Comparison of ENCODE assay signal across 14 mouse cellular contexts in genomic region chr2:4232335-4232734, GRCm38 (mm10).
DNase-seq lines count a peak whose midpoint lies in the region; ATAC-seq lines count a peak whose summit lies in the region.
"Had no signal": no experiment of that assay in that cellular context is flagged by ENCODE, and none has a peak within 500 bp of the region (broad histone marks: within the 10 kb centered on the region; RNA-seq: fewer than 3 reads in every experiment).

No protein-coding gene starts in this region.

- no peaks in the 10 kb centered on the region for H3K36me3 ChIP-seq in heart, embryonic 16.5 days (ENCODE audit: control insufficient read depth, insufficient read depth)
- H3K36me3 ChIP-seq in forebrain, embryonic 12.5 days (replicated peaks): no peaks in the 10 kb centered on the region
- no peaks in the 10 kb centered on the region for H3K36me3 ChIP-seq in hindbrain, embryonic 10.5 days
- H3K36me3 ChIP-seq in midbrain, embryonic 14.5 days (ENCODE audit: control insufficient read depth, insufficient read depth, low read length): no peaks in the 10 kb centered on the region
- H3K36me3 ChIP-seq: limb, embryonic 15.5 days; lung, embryonic 15.5 days had no signal

- no peak overlapping the region for H3K4me3 ChIP-seq in heart, embryonic 16.5 days (ENCODE audit: low read length)
- H3K4me3 ChIP-seq in forebrain, embryonic 12.5 days (replicated peaks): no peak overlapping the region
- H3K4me3 ChIP-seq in hindbrain, embryonic 10.5 days: no peak overlapping the region
- no peak overlapping the region for H3K4me3 ChIP-seq in midbrain, embryonic 14.5 days (replicated peaks; ENCODE audit: low read depth, low read length)
- H3K4me3 ChIP-seq: left cerebral cortex, adult 2 months; limb, embryonic 15.5 days; lung, embryonic 15.5 days; megakaryocyte, embryonic 14.5 days had no signal

- no peak overlapping the region for H3K27ac ChIP-seq in heart, embryonic 16.5 days (ENCODE audit: low read length)
- peak overlapping the region; percentile 73; the same call in 1 of the 2 replicates for H3K27ac ChIP-seq in forebrain, embryonic 12.5 days
- H3K27ac ChIP-seq in hindbrain, embryonic 10.5 days: peak overlapping the region; percentile 85
- peak overlapping the region; percentile 77; the same call in 1 of the 2 replicates for H3K27ac ChIP-seq in midbrain, embryonic 14.5 days (replicated peaks; ENCODE audit: low read depth, low read length)
- H3K27ac ChIP-seq: left cerebral cortex, adult 2 months; limb, embryonic 15.5 days; lung, embryonic 15.5 days had no signal

- H3K9me3 ChIP-seq in heart, embryonic 16.5 days (replicated peaks; ENCODE audit: control insufficient read depth, low read length): no peaks in the 10 kb centered on the region
- no peaks in the 10 kb centered on the region for H3K9me3 ChIP-seq in forebrain, embryonic 12.5 days
- H3K9me3 ChIP-seq in hindbrain, embryonic 10.5 days: no peaks in the 10 kb centered on the region
- no peaks in the 10 kb centered on the region for H3K9me3 ChIP-seq in midbrain, embryonic 14.5 days (ENCODE audit: control insufficient read depth, low read length)
- H3K9me3 ChIP-seq: limb, embryonic 15.5 days; lung, embryonic 15.5 days; megakaryocyte, embryonic 14.5 days had no signal

- intact Hi-C loops in heart, postnatal 10 days (cut with DNase I): no loop called here

- DNase-seq in heart, postnatal 10 days: no peak
- DNase-seq in hindbrain, embryonic 10.5 days (ENCODE audit: low spot score): no peak
- DNase-seq in midbrain, embryonic 14.5 days: no peak
- DNase-seq in testis, postnatal 10 days (ENCODE audit: low spot score): no peak
- DNase-seq in kidney, adult 11 months: no peak
- DNase-seq in lung, adult 18-20 months: no peak
- DNase-seq: cerebellum, adult 9-10 months had no signal

- 45% methylated on average over 3 of the region's 3 CpGs for WGBS in heart, embryonic 16.5 days
- 28% methylated on average over 3 of the region's 3 CpGs for WGBS in forebrain, embryonic 12.5 days
- 50% methylated on average over 3 of the region's 3 CpGs for WGBS in hindbrain, embryonic 10.5 days
- WGBS in midbrain, embryonic 14.5 days: 24% methylated on average over 3 of the region's 3 CpGs

- H3K27me3 ChIP-seq in heart, embryonic 16.5 days (ENCODE audit: control insufficient read depth, insufficient read depth, low read length): no peaks in the 10 kb centered on the region
- peaks cover 19% of the 10 kb centered on the region for H3K27me3 ChIP-seq in forebrain, embryonic 12.5 days
- H3K27me3 ChIP-seq in hindbrain, embryonic 10.5 days (ENCODE audit: insufficient read depth, poor library complexity, severe bottlenecking): no peaks in the 10 kb centered on the region; the same call in 1 of the 2 replicates
- no peaks in the 10 kb centered on the region for H3K27me3 ChIP-seq in midbrain, embryonic 14.5 days (ENCODE audit: control insufficient read depth, insufficient read depth, low read length)
- H3K27me3 ChIP-seq: limb, embryonic 15.5 days; lung, embryonic 15.5 days had no signal

- ATAC-seq in heart, embryonic 16.5 days (replicated peaks; ENCODE audit: extremely low read depth, insufficient read depth, low FRiP score): no peak
- peak; percentile 27; the same call in 1 of the 2 replicates for ATAC-seq in forebrain, embryonic 12.5 days (ENCODE audit: low FRiP score)
- ATAC-seq in midbrain, embryonic 14.5 days (ENCODE audit: low FRiP score, low TSS enrichment): peak; percentile 10; the same call in 1 of the 2 replicates
- ATAC-seq: inflammation-experienced regulatory T-cells, adult 6 months had no signal

- peak overlapping the region; percentile 50; the same call in 1 of the 2 replicates for H3K4me2 ChIP-seq in heart, embryonic 16.5 days (ENCODE audit: low read depth, low read length)
- H3K4me2 ChIP-seq in forebrain, embryonic 12.5 days: peak overlapping the region; percentile 47
- H3K4me2 ChIP-seq in midbrain, embryonic 14.5 days (ENCODE audit: low read length): peak overlapping the region; percentile 43
- H3K4me2 ChIP-seq: limb, embryonic 15.5 days had no signal

- peaks cover 28% of the 10 kb centered on the region for H3K4me1 ChIP-seq in heart, embryonic 16.5 days (ENCODE audit: control insufficient read depth, insufficient read depth, low read length)
- peaks cover 35% of the 10 kb centered on the region for H3K4me1 ChIP-seq in forebrain, embryonic 12.5 days
- H3K4me1 ChIP-seq in hindbrain, embryonic 10.5 days (replicated peaks): peaks cover 56% of the 10 kb centered on the region
- H3K4me1 ChIP-seq in midbrain, embryonic 14.5 days (ENCODE audit: control insufficient read depth, insufficient read depth, low read length): peaks cover 35% of the 10 kb centered on the region

- no peak overlapping the region for H3K9ac ChIP-seq in heart, embryonic 16.5 days (ENCODE audit: low read length)
- no peak overlapping the region for H3K9ac ChIP-seq in forebrain, embryonic 12.5 days
- H3K9ac ChIP-seq in midbrain, embryonic 14.5 days (replicated peaks; ENCODE audit: low read length): no peak overlapping the region; the same call in 1 of the 2 replicates
- H3K9ac ChIP-seq: limb, embryonic 15.5 days; lung, embryonic 15.5 days had no signal
